Mouse (Mus musculus): ENCODE measurements around the gene Cd47. TPM values are rescaled to one million over a fixed set of nuclear protein-coding genes. Genes with fewer than 3 reads are reported as not detected.

The Cd47 gene
- total and polyA plus RNA-seq, 3 experiments = 102 to 277 (median 142) TPM

GRCm38 (mm10) chr16:49866617-49867016 lies 66.3 kb downstream of the Cd47 start:
- Histone ChIP-seq H3K4me2 (ENCODE audit: insufficient read depth, low read depth, poor library complexity, severe bottlenecking) (no peak overlapping the region), H3K36me3 (replicated peaks in 1 of 2; ENCODE audit: control insufficient read depth in 1 of 2, insufficient read depth in 1 of 2, low read length in 1 of 2) (peaks cover 40 to 78% of the 10 kb centered on the region in 2 experiments), H3K4me1 (ENCODE audit: control insufficient read depth in 1 of 2, insufficient read depth in 2 of 2) (peaks cover 3 to 34% of the 10 kb centered on the region in 2 experiments; a peak in 3 of 4 replicates), H3K9ac (ENCODE audit: insufficient read depth, low read depth) (no peak overlapping the region), H3K27ac (ENCODE audit: insufficient read depth, low read depth) (no peak overlapping the region), H3K9me3 (replicated peaks; ENCODE audit: low read length) (peaks cover 5% of the 10 kb centered on the region), H3K4me3 (replicated peaks in 1 of 3; ENCODE audit: low read depth in 2 of 3, low read length in 2 of 3, poor library complexity in 1 of 3) (no peak overlapping the region), H3K79me2 (replicated peaks; ENCODE audit: control insufficient read depth, extremely low read depth, insufficient read depth, poor library complexity, severe bottlenecking) (peaks cover 55% of the 10 kb centered on the region), H3K27me3 (replicated peaks) (no peaks in the 10 kb centered on the region)
- TF ChIP-seq ETS1 (conservative IDR thresholded peaks at IDR 0.05; ENCODE audit: low read depth, low read length) (no peak), MXI1 (IDR thresholded peaks at IDR 0.05; ENCODE audit: low read depth, low read length) (no peak), NRF1 (IDR thresholded peaks at IDR 0.05; ENCODE audit: low read depth, low read length) (no peak), RCOR1 (conservative IDR thresholded peaks at IDR 0.05; ENCODE audit: low read depth, low read length) (no peak), UBTF (IDR thresholded peaks at IDR 0.05; ENCODE audit: low read depth, low read length) (no peak), CTCF (conservative IDR thresholded peaks at IDR 0.05 in 1 of 2, IDR thresholded peaks at IDR 0.05 in 1 of 2; ENCODE audit: low read depth in 2 of 2, low read length in 2 of 2) (no peak), E2F4 (IDR thresholded peaks at IDR 0.05; ENCODE audit: insufficient replicate concordance, low read depth, low read length) (no peak), MAZ (IDR thresholded peaks at IDR 0.05; ENCODE audit: low read depth, low read length) (no peak), CHD1 (IDR thresholded peaks at IDR 0.05; ENCODE audit: low read depth, low read length) (no peak), MAFK (IDR thresholded peaks at IDR 0.05; ENCODE audit: insufficient replicate concordance, low read length) (no peak), ZMIZ1 (IDR thresholded peaks at IDR 0.05; ENCODE audit: low read depth, low read length) (no peak), RAD21 (IDR thresholded peaks at IDR 0.05; ENCODE audit: low read depth, low read length) (no peak), MAX (IDR thresholded peaks at IDR 0.05; ENCODE audit: low read length) (no peak), JUND (conservative IDR thresholded peaks at IDR 0.05; ENCODE audit: low read depth, low read length) (no peak), POLR2AphosphoS2 (IDR thresholded peaks at IDR 0.05; ENCODE audit: low read depth, low read length) (no peak), IRF4 (IDR thresholded peaks at IDR 0.05; ENCODE audit: low read depth, low read length) (no peak), TCF12 (IDR thresholded peaks at IDR 0.05; ENCODE audit: low read depth, low read length) (no peak), PAX5 (IDR thresholded peaks at IDR 0.05; ENCODE audit: low read length) (no peak)
- dilution Hi-C loops (cut with MboI; ENCODE audit: extremely low pct_ligation_motif_present, extremely low pct_unique_long_range_greater_than_20kb, low sequenced_read_pairs) (no loop called here), in situ Hi-C loops (cut with MboI; ENCODE audit: low pct_ligation_motif_present, low pct_unique_long_range_greater_than_20kb, low sequenced_read_pairs) (loop anchor here (10.0 kb wide), 1 partner anchor 168 kb away; no protein-coding TSS in a partner anchor)
- DNase-seq (ENCODE audit: extremely low read depth) = no peak

DNA sequence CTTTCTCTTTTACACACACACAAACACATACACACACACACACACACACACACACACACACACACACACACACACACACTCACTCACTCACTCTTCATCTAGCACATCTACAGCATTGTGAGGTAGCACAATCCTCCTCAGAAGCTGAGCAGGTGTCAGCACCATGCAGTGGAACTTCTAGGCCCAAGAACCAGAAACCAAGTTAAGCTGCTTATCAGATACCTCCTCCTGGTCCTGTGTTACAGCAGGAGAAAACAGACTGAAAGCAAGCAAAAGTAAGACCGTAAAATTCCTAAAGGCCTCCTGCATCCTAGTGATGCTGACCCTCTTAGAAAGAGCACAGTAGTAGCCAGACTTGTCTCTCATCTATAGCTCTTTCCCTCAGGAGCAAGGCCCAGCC lies 67.9 kb downstream of the Cd47 start:
- dilution Hi-C loops (cut with MboI; ENCODE audit: extremely low pct_ligation_motif_present, extremely low pct_unique_long_range_greater_than_20kb, low sequenced_read_pairs) (no loop called here), in situ Hi-C loops (cut with MboI; ENCODE audit: low pct_ligation_motif_present, low pct_unique_long_range_greater_than_20kb, low sequenced_read_pairs) (loop anchor here (10.0 kb wide), 1 partner anchor 167 kb away; no protein-coding TSS in a partner anchor)
- H3K9ac ChIP-seq (ENCODE audit: insufficient read depth, low read depth) = no peak overlapping the region
- H3K9me3 ChIP-seq (replicated peaks; ENCODE audit: low read length) = no peaks in the 10 kb centered on the region
- no peak overlapping the region for H3K27ac ChIP-seq (ENCODE audit: insufficient read depth, low read depth)
- no peaks in the 10 kb centered on the region for H3K27me3 ChIP-seq (replicated peaks)
- H3K4me2 ChIP-seq (ENCODE audit: insufficient read depth, low read depth, poor library complexity, severe bottlenecking) = no peak overlapping the region
- no peak for TF ChIP-seq E2F4 (IDR thresholded peaks at IDR 0.05; ENCODE audit: insufficient replicate concordance, low read depth, low read length)
- no peak for TF ChIP-seq MXI1 (IDR thresholded peaks at IDR 0.05; ENCODE audit: low read depth, low read length)
- TF ChIP-seq CTCF (conservative IDR thresholded peaks at IDR 0.05 in 1 of 2, IDR thresholded peaks at IDR 0.05 in 1 of 2; ENCODE audit: low read depth in 2 of 2, low read length in 2 of 2) = no peak
- TF ChIP-seq ZKSCAN1 (IDR thresholded peaks at IDR 0.05; ENCODE audit: borderline replicate concordance, low read depth, low read length) = no peak
- TF ChIP-seq POLR2A (IDR thresholded peaks at IDR 0.05; ENCODE audit: low read depth, low read length) = no peak
- no peak for TF ChIP-seq ZC3H11A (IDR thresholded peaks at IDR 0.05; ENCODE audit: low read depth, low read length)
- no peak for TF ChIP-seq TBP (conservative IDR thresholded peaks at IDR 0.05; ENCODE audit: low read depth, low read length)
- no peak for TF ChIP-seq ETS1 (conservative IDR thresholded peaks at IDR 0.05; ENCODE audit: low read depth, low read length)
- TF ChIP-seq MAZ (IDR thresholded peaks at IDR 0.05; ENCODE audit: low read depth, low read length) = no peak
- TF ChIP-seq ELF1 (IDR thresholded peaks at IDR 0.05; ENCODE audit: low read depth, low read length) = no peak
- no peak for TF ChIP-seq RAD21 (IDR thresholded peaks at IDR 0.05; ENCODE audit: low read depth, low read length)
- TF ChIP-seq POLR2AphosphoS2 (IDR thresholded peaks at IDR 0.05; ENCODE audit: low read depth, low read length) = no peak
- TF ChIP-seq EP300 (IDR thresholded peaks at IDR 0.05; ENCODE audit: low read length) = no peak
- TF ChIP-seq ZMIZ1 (IDR thresholded peaks at IDR 0.05; ENCODE audit: low read depth, low read length) = no peak
- TF ChIP-seq IRF4 (IDR thresholded peaks at IDR 0.05; ENCODE audit: low read depth, low read length) = no peak
- no peak for TF ChIP-seq NELFE (IDR thresholded peaks at IDR 0.05; ENCODE audit: low read depth, low read length)
- peaks cover 2 to 32% of the 10 kb centered on the region in 2 experiments; a peak in 2 of 4 replicates for H3K4me1 ChIP-seq (ENCODE audit: control insufficient read depth in 1 of 2, insufficient read depth in 2 of 2)
- H3K4me3 ChIP-seq (replicated peaks in 1 of 3; ENCODE audit: low read depth in 2 of 3, low read length in 2 of 3, poor library complexity in 1 of 3) = no peak overlapping the region
- DNase-seq (ENCODE audit: extremely low read depth) = no peak
- H3K36me3 ChIP-seq (replicated peaks in 1 of 2; ENCODE audit: control insufficient read depth in 1 of 2, insufficient read depth in 1 of 2, low read length in 1 of 2) = peaks cover 32 to 68% of the 10 kb centered on the region in 2 experiments
- H3K79me2 ChIP-seq (replicated peaks; ENCODE audit: control insufficient read depth, extremely low read depth, insufficient read depth, poor library complexity, severe bottlenecking) = peaks cover 41% of the 10 kb centered on the region
